Mouse (Mus musculus) MEL (cell line): ENCODE measurements around the gene Rundc3a.
A peak's percentile ranks its signal among the peaks of the same experiment; 100 is the strongest.

Source experiments
- BHLHE40 ChIP-seq: IDR thresholded peaks from 2 replicates; pipeline ENCODE4 v1.6.1; 2012; ENCODE audit warnings: low read depth, mild to moderate bottlenecking, inconsistent platforms, low read length, improper control_type of control experiment, borderline replicate concordance
- CHD2 ChIP-seq: IDR thresholded peaks from 2 replicates; pipeline ENCODE4 v1.6.1; 2011; ENCODE audit warnings: low read length, improper control_type of control experiment
- CTCF ChIP-seq, 3 experiments: IDR thresholded peaks in 2 of 3; conservative IDR thresholded peaks in 1 of 3; 2 replicates each; pipeline ENCODE4 v1.5.1; 2011 to 2012; ENCODE audit warnings: low read length in 3 of 3, low read depth in 2 of 3, mild to moderate bottlenecking in 2 of 3, improper control_type of control experiment in 1 of 3, inconsistent platforms in 1 of 3, mixed read lengths in 1 of 3, moderate library complexity in 1 of 3; ENCODE audit not compliant: control insufficient read depth in 1 of 3, insufficient read depth in 1 of 3, poor library complexity in 1 of 3, severe bottlenecking in 1 of 3
- E2F4 ChIP-seq: IDR thresholded peaks from 2 replicates; pipeline ENCODE4 v1.6.1; 2011; ENCODE audit warnings: low read depth, low read length, improper control_type of control experiment, borderline replicate concordance
- HCFC1 ChIP-seq: IDR thresholded peaks from 2 replicates; pipeline ENCODE4 v1.6.1; 2012; ENCODE audit warnings: low read depth, mild to moderate bottlenecking, inconsistent platforms, low read length, improper control_type of control experiment, moderate library complexity
- KAT2A ChIP-seq: conservative IDR thresholded peaks from 2 replicates; pipeline ENCODE4 v1.6.1; 2012; ENCODE audit warnings: low read depth, low read length, improper control_type of control experiment, inconsistent platforms
- MEF2A ChIP-seq: IDR thresholded peaks from 2 replicates; pipeline ENCODE4 v1.6.1; 2014; ENCODE audit warnings: low read depth, mild to moderate bottlenecking, inconsistent platforms, low read length, improper control_type of control experiment; ENCODE audit not compliant: poor library complexity, insufficient replicate concordance, severe bottlenecking; ENCODE audit errors: extremely low read depth
- USF1 ChIP-seq: IDR thresholded peaks from 2 replicates; pipeline ENCODE4 v1.6.1; 2014; ENCODE audit warnings: low read depth, mild to moderate bottlenecking, inconsistent platforms, low read length, improper control_type of control experiment, moderate library complexity
- ZKSCAN1 ChIP-seq: IDR thresholded peaks from 2 replicates; pipeline ENCODE4 v1.6.1; 2012; ENCODE audit warnings: low read depth, mild to moderate bottlenecking, inconsistent platforms, low read length, improper control_type of control experiment, moderate library complexity
- ZNF384 ChIP-seq: IDR thresholded peaks from 2 replicates; pipeline ENCODE4 v1.6.1; 2012; ENCODE audit warnings: low read depth, mild to moderate bottlenecking, inconsistent platforms, low read length, improper control_type of control experiment

DNA sequence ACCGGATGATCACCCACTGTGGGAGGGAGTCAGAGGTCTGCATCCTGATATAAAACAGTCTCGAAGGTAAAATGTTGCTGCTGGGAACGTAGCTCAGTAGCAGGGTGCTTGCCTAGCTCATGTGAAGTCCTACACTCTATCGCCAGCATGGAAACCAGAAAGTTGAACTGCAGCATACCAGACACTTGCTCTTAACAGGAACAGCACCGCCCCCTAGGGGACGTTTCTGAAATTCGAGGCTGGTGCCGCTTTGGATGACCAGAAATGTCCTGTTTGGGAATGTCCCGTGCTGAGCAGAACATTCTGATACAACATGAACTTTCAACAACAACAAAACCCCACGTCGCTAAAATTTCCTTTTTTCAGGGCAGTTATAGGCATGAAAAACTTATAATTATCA, 18.5 kb downstream of the Rundc3a start:
- TF ChIP-seq CTCF (IDR thresholded peaks at IDR 0.05 in 2 of 3, conservative IDR thresholded peaks at IDR 0.05 in 1 of 3; ENCODE audit: control insufficient read depth in 1 of 3, insufficient read depth in 1 of 3, low read depth in 2 of 3, low read length in 3 of 3, poor library complexity in 1 of 3, severe bottlenecking in 1 of 3) (peak; percentile 92 to 99 (median 93)), MEF2A (no peak), USF1 (no peak; the same call in 1 of the 2 replicates), E2F4 (no peak), BHLHE40 (peak; percentile 62; the same call in 1 of the 2 replicates), ZKSCAN1 (no peak), HCFC1 (peak; percentile 66), CHD2 (no peak), KAT2A (no peak), ZNF384 (peak; percentile 74)
